Mouse (Mus musculus) layer of hippocampus, adult 9-10 months (tissue): Measurements from ENCODE around the gene Timm50.
A peak's percentile ranks its signal among the peaks of the same experiment; 100 is the strongest.

Experiments
- DNase-seq: peaks from one replicate; pipeline ENCODE4 v3.0.0; 2022; ENCODE audit warnings: low spot score

Gene Timm50

GRCm38 (mm10) chr7:28311926-28312543 is at the start of gene Timm50:
Gene Timm50 (minus strand): TSS chr7:28312072.
- peak; percentile 94 for DNase-seq

GRCm38 (mm10) chr7:28360291-28360690 is 48.4 kb upstream of the Timm50 start:
- DNase-seq = no peak

DNA sequence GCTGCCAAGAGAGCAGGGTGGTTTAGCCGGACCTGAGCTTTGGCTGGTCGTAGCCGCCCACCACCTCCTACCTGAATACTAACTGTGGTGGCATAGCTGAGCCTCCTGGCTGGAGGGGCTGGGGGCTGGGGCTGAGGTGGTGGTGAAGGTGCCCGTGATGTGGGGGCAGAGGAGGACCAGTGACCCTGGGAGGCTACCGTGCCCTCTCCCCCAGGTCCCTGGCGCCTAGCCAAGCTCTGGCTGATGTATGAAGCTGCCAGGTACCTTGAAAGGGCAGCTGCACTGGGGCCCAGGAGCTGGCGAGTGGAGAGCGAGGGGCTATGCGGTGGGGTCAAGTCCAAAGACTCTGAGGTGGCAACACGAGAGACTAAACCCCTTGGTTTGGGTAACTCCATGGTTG is 48.0 kb upstream of the Timm50 start:
- no peak for DNase-seq

GRCm38 (mm10) chr7:28358431-28358830 is 46.6 kb upstream of the Timm50 start:
- DNase-seq = no peak

DNA sequence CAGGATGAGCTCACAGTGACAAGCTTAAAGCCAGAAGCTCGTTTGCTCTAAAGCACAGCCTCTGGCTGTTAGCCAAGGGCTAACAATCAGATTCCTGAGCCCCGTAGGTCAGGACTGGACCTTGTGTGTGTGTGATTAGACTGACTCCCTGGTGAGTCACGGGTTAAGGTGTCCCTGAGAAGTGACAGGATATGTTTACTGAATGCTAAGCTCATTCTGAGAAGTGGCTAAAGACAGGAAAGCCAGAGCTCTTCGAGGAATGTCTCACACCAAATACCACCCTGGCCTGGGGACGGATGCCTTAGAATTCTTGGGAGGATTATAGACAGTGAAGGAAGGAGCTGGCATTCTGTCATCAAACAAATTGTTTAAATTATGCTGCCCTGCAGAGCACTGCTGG is 46.1 kb upstream of the Timm50 start:
- no peak for DNase-seq

DNA sequence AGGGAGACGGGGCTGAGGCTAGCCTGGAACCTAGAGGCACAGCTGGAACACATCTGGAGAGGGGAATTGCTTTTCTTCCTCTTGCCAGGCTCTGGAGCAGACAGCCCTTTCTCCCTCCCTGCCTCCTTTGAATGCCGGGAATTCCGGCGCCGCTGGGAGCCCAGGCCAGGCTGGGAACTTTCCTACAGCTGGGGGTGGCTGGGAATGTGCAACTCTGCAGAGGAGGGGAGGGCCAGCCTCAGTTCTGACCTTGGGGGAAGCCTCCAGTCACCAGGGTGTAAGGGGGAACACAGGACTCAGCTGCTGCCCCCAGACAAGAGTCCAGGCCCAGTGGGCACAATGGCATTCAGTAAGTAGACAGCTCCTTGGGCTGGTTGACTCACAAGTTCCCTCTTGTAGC is 45.1 kb upstream of the Timm50 start:
- no peak for DNase-seq

DNA sequence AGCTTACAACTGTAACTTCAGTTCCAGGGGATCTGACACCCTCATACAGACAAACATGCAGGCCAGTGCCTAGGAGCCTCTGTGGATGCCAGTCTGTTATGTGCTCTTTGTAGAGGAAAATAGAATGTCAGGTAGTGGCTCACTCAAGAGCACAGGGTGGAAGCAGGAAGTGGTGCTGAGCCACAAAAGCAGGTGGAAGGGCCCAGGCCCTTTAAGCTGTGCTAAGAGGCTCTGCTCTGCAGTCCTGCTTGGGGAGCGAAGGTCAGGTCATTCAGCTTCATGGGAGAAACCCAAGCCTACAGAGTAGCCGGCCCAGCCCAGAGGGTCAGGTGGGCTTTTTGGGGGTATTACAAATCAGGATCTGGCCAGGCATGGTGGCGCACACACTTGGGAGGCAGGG is 43.3 kb upstream of the Timm50 start:
- no peak for DNase-seq

DNA sequence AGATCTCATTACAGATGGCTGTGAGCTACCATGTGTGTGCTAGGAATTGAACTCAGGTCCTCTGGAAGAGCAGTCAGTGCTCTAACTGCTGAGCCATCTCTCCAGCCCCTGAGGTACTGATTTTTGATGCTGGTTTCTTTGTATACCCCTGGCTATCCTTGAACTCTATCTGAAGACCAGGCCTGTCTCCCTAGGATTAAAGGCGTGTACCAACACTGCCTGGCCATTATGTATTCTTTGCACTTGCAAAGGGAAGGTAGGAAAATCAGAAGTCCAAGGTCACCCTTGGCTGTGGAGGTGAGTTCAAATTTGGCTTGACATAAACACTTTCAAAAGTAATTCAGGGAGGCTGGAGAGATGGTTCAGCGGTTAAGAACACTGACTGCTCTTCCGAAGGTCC is 42.7 kb upstream of the Timm50 start:
- DNase-seq = no peak

DNA sequence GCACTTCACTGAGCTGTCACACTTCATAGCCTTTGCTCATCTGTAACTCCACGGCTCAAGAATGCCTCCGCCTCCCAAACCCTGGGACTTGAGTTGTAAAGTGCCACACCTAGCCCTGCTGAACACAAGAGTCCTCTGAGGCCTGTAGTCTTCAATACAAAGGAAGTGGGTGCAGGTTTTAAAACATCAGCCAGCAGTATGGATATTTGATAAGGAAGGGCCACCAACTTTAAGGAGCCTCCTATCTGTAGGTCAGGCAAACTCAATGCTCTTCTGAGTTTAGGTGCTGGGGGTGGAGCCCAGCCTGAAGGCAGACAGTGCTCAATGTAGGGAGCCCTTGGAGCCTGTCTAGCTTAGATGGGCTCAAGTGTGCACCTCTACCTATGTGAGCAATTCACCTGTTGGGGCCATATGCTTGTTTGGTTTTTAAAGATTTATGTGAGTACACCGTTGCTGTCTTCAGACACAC is 42.3 kb upstream of the Timm50 start:
- no peak for DNase-seq

DNA sequence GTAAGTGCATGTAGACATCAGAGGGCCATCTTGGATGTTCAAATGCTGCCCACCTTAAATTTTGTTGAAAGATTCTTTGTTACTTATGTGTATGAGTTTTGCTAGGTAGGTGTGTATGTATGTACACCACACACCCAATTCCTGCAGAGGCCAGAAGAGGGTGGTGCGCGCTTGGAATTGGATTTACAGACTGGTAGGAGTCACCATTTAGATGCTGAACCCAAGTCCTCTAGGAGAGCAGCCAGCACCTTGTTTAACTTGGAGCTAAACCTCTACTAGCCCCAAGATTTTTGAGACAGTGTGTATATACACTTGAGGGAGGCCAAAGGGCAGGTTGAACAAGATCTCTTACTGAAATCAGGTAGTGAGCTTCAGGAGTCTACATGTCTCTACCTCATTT is 41.4 kb upstream of the Timm50 start:
- DNase-seq = no peak

DNA sequence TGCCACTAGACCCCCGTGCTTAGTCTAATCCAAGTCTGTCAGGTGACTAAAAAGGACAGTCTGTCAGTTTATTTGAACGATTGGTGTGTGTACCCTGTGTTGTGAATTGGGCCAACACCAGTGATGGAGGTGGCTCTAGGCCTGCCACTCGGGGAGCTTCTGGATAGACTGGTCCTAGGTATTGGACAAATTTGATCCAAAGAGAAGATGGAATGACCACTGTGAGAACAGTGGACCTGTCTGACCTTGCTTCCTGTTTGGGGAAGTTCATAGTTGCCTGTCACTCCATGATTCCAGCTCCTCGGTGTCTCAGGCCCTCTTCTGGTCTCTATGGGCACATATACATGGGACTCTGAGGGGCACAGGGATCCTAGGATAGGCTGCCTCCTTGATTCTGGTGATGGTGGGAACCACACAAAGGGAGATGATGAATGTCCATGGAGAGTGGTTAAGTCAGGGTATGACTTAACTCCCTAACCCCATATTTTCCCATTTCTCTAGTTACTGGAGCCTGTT is 39.9 kb upstream of the Timm50 start:
- DNase-seq = no peak

DNA sequence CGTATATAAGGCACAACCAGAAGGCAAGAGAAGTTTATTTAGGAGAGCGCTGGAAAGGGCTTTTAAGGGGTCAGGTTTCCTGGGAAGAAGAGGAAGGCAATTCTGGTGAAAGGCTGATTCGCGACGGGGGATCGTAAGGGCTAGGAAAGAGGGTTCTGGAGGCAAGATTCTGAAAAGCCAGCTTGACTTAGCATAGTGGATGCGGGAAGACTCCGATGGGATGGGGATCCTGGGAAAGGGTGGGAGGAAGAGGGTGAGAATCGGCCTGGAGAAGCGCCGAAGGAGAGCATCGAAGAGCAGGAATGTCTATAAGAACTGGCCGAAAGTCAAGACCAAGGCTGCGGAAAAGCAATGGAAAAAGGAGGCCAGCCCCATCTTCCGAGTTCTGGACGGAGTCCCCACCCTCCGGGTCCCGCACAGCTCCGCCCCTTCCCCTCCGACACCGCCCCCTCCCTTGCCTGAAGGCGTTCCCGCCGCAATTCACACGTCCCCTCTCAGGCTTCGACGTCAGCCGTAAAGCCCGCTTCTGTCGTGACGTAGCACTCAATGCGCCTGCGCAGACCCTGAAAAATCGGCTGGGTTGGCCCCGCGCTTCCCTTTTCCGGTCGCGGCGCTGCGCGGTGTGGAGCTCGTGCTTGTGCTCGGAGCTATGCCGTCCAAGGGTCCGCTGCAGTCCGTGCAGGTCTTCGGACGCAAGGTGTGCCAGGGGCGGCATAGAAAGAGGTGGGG is 38.4 kb upstream of the Timm50 start, which contains the start of gene Rps16:
Rps16 (plus strand) TSS at position 498 of the 729 bp plus-strand sequence.
- peak; percentile 88 for DNase-seq

DNA sequence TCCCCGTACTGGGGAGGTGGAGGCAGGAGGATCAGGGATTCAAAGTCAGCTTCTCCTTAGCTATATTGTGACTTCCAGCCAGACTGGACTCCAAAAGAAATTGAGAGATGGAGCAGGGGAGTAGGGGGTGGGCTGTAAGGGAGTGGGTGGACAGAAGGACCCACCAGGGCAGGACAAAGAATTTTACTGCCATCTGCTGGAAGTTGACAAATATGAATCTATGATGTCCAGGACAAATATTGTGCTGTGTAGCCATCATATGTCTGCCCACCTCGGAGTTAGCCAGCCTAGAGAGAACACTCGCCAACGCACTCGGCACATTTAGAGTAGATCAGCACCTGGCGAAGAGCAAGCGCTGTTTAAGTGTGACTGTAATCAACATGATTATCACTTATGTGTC is 36.7 kb upstream of the Timm50 start:
- no peak for DNase-seq

GRCm38 (mm10) chr7:28347746-28348145 is 35.9 kb upstream of the Timm50 start:
- DNase-seq = no peak

DNA sequence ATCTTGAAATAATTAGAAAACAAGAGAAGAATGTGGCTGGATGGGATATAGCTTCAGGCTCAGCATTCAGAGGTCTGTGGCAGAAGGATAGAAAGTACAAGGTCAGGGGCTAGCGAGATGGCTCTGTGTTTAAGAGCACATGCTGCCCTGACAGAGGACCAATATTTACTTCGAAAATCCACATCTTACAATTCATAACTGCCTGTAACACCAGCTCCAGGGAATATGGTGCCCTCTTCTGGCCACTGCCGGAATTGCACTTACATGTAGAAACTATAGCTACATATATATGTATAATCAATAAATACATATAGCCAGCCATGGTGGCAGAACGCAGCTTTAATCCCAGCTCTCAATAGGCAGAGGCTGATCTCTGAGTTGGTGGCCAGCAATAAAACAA is 32.8 kb upstream of the Timm50 start:
- DNase-seq = no peak

DNA sequence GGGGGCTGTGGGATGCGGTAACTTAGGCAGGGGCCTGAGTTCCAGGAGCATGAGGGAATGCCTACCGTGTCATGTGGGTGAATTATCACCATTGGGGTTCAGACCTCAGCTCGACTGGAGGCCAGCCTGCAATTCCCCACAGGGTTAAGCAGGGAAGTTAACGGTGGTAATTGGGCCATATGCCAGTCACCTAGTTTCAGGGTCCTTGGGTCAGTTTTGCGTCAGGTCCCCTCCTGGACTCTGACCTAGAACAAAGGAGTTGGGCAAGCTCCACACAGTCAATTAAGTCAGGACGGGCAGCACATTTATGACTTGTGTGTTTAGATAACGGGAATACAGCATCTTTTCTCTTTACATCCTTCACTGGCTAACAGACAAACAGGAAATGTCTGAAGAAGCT is 29.5 kb upstream of the Timm50 start:
- no peak for DNase-seq

GRCm38 (mm10) chr7:28339213-28339917 is 27.5 kb upstream of the Timm50 start:
- no peak for DNase-seq

- DNase-seq = peak; percentile 90
Observed at GRCm38 (mm10) chr7:28338108-28338998, 26.5 kb upstream of the Timm50 start, which contains the start of gene Supt5. Gene Supt5 (minus strand): TSS chr7:28338746.

DNA sequence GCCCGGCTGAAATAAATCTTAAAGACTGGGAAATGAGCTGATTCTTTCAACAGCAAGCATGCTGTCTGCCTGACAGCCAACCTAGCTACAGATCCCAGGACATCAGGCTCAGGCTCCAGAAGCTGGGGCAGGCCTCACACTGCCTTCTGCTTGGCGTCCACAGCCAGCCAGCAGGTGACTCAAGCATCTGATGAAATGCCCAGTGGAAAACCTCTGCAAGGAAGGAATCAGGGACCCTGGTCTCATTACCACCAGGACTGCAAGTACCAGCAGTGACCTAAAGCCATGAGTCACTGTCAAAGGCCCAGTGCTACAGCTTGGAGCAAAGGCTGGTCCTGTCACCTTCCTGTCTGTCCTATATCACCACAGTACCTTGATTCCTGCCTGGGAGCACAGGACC is 23.6 kb upstream of the Timm50 start:
- no peak for DNase-seq

DNA sequence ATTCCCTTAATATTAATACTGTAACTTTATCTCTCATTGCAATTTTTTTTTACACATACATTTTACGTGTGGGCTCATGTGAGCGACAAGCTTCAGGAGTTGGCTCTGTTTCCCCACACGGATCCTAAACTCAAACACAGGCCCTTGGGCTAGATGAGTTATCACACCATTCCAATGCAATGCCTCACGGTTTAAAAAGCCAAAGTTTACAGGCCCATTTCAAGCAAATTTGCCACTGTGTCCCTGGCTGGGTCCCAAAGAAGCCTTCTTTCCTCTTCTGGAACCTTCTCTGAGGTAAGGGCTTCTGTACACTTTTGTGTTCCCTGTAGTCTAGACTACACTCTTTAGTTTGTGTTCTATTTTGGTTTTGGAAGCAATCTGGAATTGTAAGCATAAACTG is 22.7 kb upstream of the Timm50 start:
- no peak for DNase-seq

- no peak for DNase-seq
Observed at GRCm38 (mm10) chr7:28328260-28328659, 16.4 kb upstream of the Timm50 start.

DNA sequence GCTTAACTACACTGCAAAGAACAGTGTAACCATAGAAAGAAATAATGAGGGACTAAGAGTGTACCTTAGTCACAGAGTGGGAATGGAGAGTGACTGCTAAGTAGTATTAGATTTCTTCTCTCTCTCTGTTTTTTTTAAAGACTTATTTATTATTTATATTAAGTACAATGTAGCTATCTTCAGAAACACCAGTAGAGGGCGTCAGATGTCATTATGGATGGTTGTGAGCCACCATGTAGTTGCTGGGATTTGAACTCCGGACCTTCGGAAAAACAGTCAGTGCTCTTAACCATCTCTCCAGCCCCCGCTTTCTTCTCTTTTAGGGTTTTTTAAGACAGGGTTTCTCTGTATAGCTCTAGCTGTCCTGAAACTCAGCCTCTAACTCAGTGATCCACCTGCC is 14.6 kb upstream of the Timm50 start:
- no peak for DNase-seq
